Mouse (Mus musculus): ENCODE results near the gene Zkscan5.
"Not testable (repeated sequence)": the region's sequence is repeated elsewhere in the genome, so short reads cannot be mapped to it uniquely, and the experiment has no call there.

Gene Zkscan5

GRCm38 (mm10) chr5:145203936-145204691, at the start of gene Zkscan5:
Gene Zkscan5, plus strand, starts transcription at chr5:145204562.
- peak; percentile 97 for DNase-seq (ENCODE audit: low read depth, low spot score)

GRCm38 (mm10) chr5:145161361-145161760, 43.0 kb upstream of the Zkscan5 start:
- DNase-seq (ENCODE audit: low read depth, low spot score) = no peak

- no peak for DNase-seq (ENCODE audit: low read depth, low spot score)
Observed at GRCm38 (mm10) chr5:145164710-145165109, 39.7 kb upstream of the Zkscan5 start.

- no peak for DNase-seq (ENCODE audit: low read depth, low spot score)
Observed at GRCm38 (mm10) chr5:145165184-145165583, 39.2 kb upstream of the Zkscan5 start.

GRCm38 (mm10) chr5:145166536-145167305, 37.6 kb upstream of the Zkscan5 start, which contains the start of the genes Ptcd1 and Cpsf4:
Gene Ptcd1, minus strand, starts transcription at chr5:145167108.
Gene Cpsf4, plus strand, starts transcription at chr5:145167213.
- peak; percentile 99 for DNase-seq (ENCODE audit: low read depth, low spot score)

GRCm38 (mm10) chr5:145167306-145167661, 37.1 kb upstream of the Zkscan5 start:
- no peak for DNase-seq (ENCODE audit: low read depth, low spot score)

- DNase-seq (ENCODE audit: low read depth, low spot score) = no peak
Observed at GRCm38 (mm10) chr5:145178461-145178980, 25.8 kb upstream of the Zkscan5 start.

- DNase-seq (ENCODE audit: low read depth, low spot score) = no peak
Observed at GRCm38 (mm10) chr5:145185244-145185643, 19.1 kb upstream of the Zkscan5 start.

- DNase-seq (ENCODE audit: low read depth, low spot score) = no peak
Observed at GRCm38 (mm10) chr5:145189416-145189815, 14.9 kb upstream of the Zkscan5 start.

- no peak for DNase-seq (ENCODE audit: low read depth, low spot score)
Observed at GRCm38 (mm10) chr5:145190373-145190772, 14.0 kb upstream of the Zkscan5 start.

GRCm38 (mm10) chr5:145190875-145191798, 13.2 kb upstream of the Zkscan5 start:
- peak; percentile 91 for DNase-seq (ENCODE audit: low read depth, low spot score)

GRCm38 (mm10) chr5:145191962-145192361, 12.4 kb upstream of the Zkscan5 start, which contains the start of gene Atp5j2:
Gene Atp5j2, minus strand, starts transcription at chr5:145192062.
- DNase-seq (ENCODE audit: low read depth, low spot score) = no peak

GRCm38 (mm10) chr5:145200387-145200786, 4.0 kb upstream of the Zkscan5 start:
- DNase-seq (ENCODE audit: low read depth, low spot score) = peak; percentile 45

GRCm38 (mm10) chr5:145201321-145201991, 2.9 kb upstream of the Zkscan5 start, which contains the start of gene Zkscan14:
Gene Zkscan14, minus strand, starts transcription at chr5:145201868.
- DNase-seq (ENCODE audit: low read depth, low spot score) = peak; percentile 93

GRCm38 (mm10) chr5:145202446-145202845, 1.9 kb upstream of the Zkscan5 start:
- peak; percentile 63 for DNase-seq (ENCODE audit: low read depth, low spot score)

GRCm38 (mm10) chr5:145205041-145205440, 679 bp downstream of the Zkscan5 start:
- DNase-seq (ENCODE audit: low read depth, low spot score) = peak; percentile 22

- no peak for DNase-seq (ENCODE audit: low read depth, low spot score)
Observed at GRCm38 (mm10) chr5:145207385-145207784, 3.0 kb downstream of the Zkscan5 start.

- DNase-seq (ENCODE audit: low read depth, low spot score) = no peak
Observed at GRCm38 (mm10) chr5:145207954-145208353, 3.6 kb downstream of the Zkscan5 start.

- DNase-seq (ENCODE audit: low read depth, low spot score) = not testable (repeated sequence)
Observed at GRCm38 (mm10) chr5:145208391-145208790, 4.0 kb downstream of the Zkscan5 start.

GRCm38 (mm10) chr5:145211340-145211739, 7.0 kb downstream of the Zkscan5 start:
- no peak for DNase-seq (ENCODE audit: low read depth, low spot score)

- DNase-seq (ENCODE audit: low read depth, low spot score) = peak; percentile 54
Observed at GRCm38 (mm10) chr5:145212216-145212615, 7.9 kb downstream of the Zkscan5 start.

All from A20 (cell line).